Mouse (Mus musculus) limb, embryonic 10.5 days (tissue): ENCODE measurements around the gene Cmtm8. TPM values are rescaled to one million over a fixed set of nuclear protein-coding genes. Genes with fewer than 3 reads are reported as not detected.

Source experiments
- DNase-seq: peaks from one replicate; pipeline ENCODE4 v3.0.0-alpha.2; 2017; ENCODE audit warnings: low spot score
- H3K27ac ChIP-seq: fragments of 300-500 bp; sonication (generic); 2 replicates; pipeline ENCODE4 v1.5.1; 2016; ENCODE audit warnings: mild to moderate bottlenecking
- H3K27me3 ChIP-seq: fragments of 300-500 bp; sonication (generic); 2 replicates; pipeline ENCODE4 v1.6.1; 2016; ENCODE audit warnings: low read depth, mild to moderate bottlenecking; ENCODE audit not compliant: poor library complexity, severe bottlenecking
- H3K36me3 ChIP-seq: fragments of 300-500 bp; sonication (generic); 2 replicates; pipeline ENCODE4 v1.6.1; 2016; ENCODE audit warnings: mild to moderate bottlenecking, moderate library complexity
- H3K4me1 ChIP-seq: fragments of 300-500 bp; sonication (generic); 2 replicates; pipeline ENCODE4 v1.6.1; 2016
- H3K4me3 ChIP-seq: fragments of 300-500 bp; sonication (generic); 2 replicates; pipeline ENCODE4 v1.5.1; 2016; ENCODE audit warnings: mild to moderate bottlenecking, moderate library complexity
- H3K9me3 ChIP-seq: fragments of 300-500 bp; sonication (generic); replicated peaks from 2 replicates; pipeline ENCODE4 v1.6.1; 2016; ENCODE audit warnings: mild to moderate bottlenecking
- WGBS: fragments of 180-500 bp; shearing (Covaris S2); methylation state at CpG from one replicate; pipeline ENCODE4 v1.1.7; 2016; 5-methylcytosine and 5-hydroxymethylcytosine counted together
- polyA plus RNA-seq: library from polyadenylated mRNA; unstranded; fragments of >200 nt; fragmentation: Nextera tagmentation; extraction: Ambion mirVana; gene quantifications from 2 replicates; pipeline ENCODE4 v1.2.1, GENCODE M21; 2016

Cmtm8 gene
- 13.9 and 14.4 TPM in 2 replicates for polyA plus RNA-seq

DNA sequence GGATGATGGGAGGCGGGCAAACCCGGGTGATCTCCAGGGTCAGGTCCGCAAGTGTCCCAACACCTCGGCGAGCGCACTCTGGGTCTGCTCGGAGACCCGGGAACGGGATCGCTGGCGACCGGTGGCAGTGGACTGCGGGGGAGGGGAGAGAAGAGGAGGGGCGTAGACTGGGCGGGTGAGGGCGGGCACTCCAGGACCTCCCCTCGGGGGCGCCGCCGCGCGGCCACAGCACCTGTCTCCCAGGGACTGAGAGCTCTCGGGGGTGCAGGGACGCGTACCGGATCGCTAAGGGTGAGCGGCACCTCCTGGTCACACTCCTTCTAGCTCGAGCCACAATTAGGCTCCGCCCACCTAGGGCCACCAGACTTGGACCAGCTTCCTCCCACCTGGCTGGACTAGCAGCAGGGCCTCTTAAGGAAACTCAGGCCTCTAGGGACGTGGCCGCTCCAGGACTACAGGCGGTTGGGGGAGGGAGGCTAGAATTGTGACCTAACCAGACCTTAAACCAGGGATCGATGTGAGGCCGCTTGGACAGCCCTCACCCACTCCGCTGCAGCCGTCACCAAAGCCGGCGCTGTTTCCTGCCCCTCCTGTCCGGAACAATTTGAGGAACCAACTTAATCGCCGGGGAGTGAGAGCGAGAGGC lies at the start of gene Cmtm8:
Gene Cmtm8 (minus strand): TSS at position 140 of the 646 bp plus-strand sequence.
- H3K4me1 ChIP-seq, result peaks cover 24% of the 10 kb centered on the region
- under 1% methylated on average over 35 of the region's 43 CpGs for WGBS
- H3K4me3 ChIP-seq, result peak within 1 kb of the TSS; percentile 64
- peaks cover 39% of the 10 kb centered on the region for H3K27me3 ChIP-seq
- no peaks in the 10 kb centered on the region for H3K9me3 ChIP-seq
- H3K36me3 ChIP-seq, result no peaks in the 10 kb centered on the region
- H3K27ac ChIP-seq, result peak within 1 kb of the TSS; percentile 78
- peak; percentile 82 for DNase-seq

DNA sequence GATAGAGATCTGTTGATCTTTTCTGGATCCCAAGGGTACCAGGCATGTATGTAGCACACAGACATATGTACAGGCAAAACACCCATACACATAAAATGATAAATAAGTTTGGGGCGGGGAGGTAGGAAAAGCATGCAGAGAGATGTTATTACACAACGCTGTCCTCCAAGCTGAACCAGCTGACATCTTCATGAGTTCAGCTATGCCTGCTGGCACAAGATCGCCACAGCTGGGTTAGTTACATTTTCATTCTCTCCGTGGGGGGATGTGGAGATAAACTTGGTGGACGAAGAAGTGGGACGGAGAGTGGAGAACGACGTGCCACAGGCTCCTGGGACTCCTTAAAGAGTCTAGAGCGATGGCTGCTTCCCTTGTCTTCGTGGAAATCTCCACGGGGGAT lies 49.0 kb upstream of the Cmtm8 start:
- Histone ChIP-seq H3K4me1 (no peaks in the 10 kb centered on the region), H3K27ac (no peak overlapping the region), H3K9me3 (no peaks in the 10 kb centered on the region), H3K36me3 (no peaks in the 10 kb centered on the region), H3K4me3 (no peak overlapping the region), H3K27me3 (no peaks in the 10 kb centered on the region)
- 92% methylated on average over 11 of the region's 11 CpGs for WGBS
- DNase-seq, result no peak

DNA sequence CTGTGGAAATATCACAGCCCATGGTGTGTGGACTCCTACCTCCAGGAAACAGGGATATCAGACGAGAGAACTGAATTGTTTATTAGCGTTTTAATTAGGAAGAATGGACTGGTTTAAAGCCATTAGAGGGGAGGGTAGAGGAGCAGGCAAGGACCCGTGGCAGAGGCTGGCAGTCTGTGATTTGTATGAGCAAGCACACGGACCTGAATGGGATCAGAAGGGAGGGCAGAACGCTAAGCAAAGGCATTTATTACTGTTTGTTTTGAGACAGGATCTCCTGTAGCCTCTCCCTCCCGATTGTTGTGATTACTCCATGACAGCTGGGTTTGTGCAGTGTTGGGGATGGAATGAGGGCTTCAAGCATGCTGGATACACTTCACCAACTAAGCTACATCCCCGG lies 46.4 kb upstream of the Cmtm8 start:
- no peak overlapping the region for H3K27ac ChIP-seq
- no peak for DNase-seq
- no peaks in the 10 kb centered on the region for H3K4me1 ChIP-seq
- 49% methylated on average over 7 of the region's 7 CpGs for WGBS
- no peaks in the 10 kb centered on the region for H3K9me3 ChIP-seq
- no peaks in the 10 kb centered on the region for H3K36me3 ChIP-seq
- H3K4me3 ChIP-seq, result no peak overlapping the region
- no peaks in the 10 kb centered on the region for H3K27me3 ChIP-seq

DNA sequence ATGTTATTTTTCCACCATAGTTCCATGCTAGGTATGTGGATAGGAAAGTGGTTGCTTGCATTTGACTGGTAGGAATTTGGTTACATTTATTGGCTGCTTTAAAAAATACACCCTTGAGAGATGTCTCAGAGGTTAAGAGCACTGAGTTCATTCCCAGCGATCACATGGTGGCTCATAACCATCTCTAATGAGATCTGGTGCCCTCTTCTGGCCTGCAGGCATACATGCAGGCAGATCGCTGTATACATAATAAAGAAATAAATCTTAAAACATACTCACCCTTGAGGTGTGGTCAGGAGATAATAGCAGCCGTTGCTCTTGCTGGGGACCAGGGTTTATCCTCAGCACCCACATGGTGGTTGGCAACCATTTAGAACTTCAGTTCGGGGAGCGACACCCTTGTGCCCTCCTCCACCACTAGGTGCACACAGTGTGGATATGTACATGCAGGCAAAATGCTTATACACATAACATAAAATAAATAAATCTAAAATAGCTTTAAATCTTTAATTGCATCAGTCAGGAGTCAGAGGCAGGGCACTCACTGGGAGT lies 45.0 kb upstream of the Cmtm8 start:
- no peak overlapping the region for H3K27ac ChIP-seq
- no peak overlapping the region for H3K4me3 ChIP-seq
- H3K9me3 ChIP-seq, result no peaks in the 10 kb centered on the region
- DNase-seq, result no peak
- no peaks in the 10 kb centered on the region for H3K36me3 ChIP-seq
- H3K4me1 ChIP-seq, result no peaks in the 10 kb centered on the region
- WGBS, result 90% methylated on average over 5 of the region's 5 CpGs
- no peaks in the 10 kb centered on the region for H3K27me3 ChIP-seq

DNA sequence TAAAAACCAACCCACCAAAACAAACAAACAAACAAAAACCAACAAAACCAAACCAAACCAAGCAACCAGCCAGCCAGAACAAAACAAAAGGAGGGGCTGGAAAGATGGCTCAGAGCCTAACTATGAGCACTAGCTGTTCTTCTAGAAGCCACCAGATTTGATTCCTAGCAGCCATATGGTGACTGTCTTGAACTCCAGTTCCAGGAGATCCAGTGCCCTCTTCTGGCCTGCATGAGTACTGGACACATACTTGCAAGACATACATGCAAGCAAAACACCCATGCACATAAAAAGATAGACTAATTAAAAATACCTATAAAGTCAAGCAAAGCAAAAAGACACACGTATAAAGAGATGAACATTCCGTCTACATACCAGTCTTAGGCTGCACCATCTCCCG lies 43.7 kb upstream of the Cmtm8 start:
- no peaks in the 10 kb centered on the region for H3K9me3 ChIP-seq
- H3K36me3 ChIP-seq, result no peaks in the 10 kb centered on the region
- no peak overlapping the region for H3K27ac ChIP-seq
- no peak overlapping the region for H3K4me3 ChIP-seq
- no peaks in the 10 kb centered on the region for H3K4me1 ChIP-seq
- 93% methylated on average over 3 of the region's 3 CpGs for WGBS
- no peak for DNase-seq
- H3K27me3 ChIP-seq, result no peaks in the 10 kb centered on the region

DNA sequence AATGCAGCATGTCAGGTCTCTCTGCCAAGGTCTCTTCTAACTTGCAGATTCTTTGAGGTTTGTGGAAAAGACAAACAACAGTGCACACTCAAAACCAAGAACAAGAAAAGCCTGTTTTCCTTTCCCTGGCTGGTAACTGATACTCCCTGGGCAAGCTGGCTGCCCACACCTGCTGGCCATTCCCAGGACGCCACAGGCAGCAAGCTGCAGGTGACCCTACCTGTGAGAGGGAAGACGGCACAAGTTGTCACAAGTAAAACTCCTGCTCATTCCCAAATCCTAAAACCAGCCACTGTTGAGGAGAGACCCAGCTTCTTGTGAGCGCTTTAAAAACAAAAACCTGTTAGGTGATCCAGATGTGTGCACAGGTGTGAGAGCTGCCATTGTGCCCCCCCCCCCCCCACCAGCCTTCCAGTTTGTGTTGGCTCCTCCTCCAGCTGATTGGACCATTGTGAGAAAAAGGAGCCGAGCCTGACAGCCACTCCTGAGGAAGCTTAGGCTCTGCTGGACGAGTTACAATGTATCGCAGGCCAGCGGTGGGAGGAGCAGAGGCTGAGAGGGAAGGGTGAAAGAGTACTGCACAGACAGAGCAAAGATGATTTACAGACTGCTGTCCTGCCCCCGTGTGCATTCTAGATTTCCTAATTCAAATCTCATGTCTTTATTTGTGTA lies 42.2 kb upstream of the Cmtm8 start:
- Histone ChIP-seq H3K4me1 (no peaks in the 10 kb centered on the region), H3K4me3 (no peak overlapping the region), H3K36me3 (no peaks in the 10 kb centered on the region), H3K27me3 (no peaks in the 10 kb centered on the region), H3K27ac (no peak overlapping the region), H3K9me3 (no peaks in the 10 kb centered on the region)
- 50% methylated on average over 8 of the region's 8 CpGs for WGBS
- no peak for DNase-seq

DNA sequence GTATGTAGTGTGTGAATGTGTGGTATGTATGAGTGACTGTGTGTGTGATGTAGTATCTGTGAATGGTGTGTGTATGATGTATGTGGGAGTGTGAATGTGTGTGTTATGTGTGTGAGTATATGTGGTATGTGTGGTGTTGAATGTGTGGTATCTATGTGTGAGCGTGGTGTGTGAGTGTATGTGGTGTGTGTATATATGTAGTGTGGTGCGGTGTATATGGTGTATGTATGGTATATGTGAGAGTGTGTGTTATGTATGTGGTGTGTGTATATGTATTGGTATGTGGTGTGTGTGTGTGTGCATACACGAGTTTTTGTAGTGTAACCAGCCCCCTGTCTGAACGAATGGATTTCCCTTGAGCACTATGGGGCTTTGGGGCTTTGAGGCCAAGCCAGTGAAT lies 41.6 kb upstream of the Cmtm8 start:
- no peaks in the 10 kb centered on the region for H3K36me3 ChIP-seq
- no peaks in the 10 kb centered on the region for H3K9me3 ChIP-seq
- DNase-seq, result no peak
- H3K4me1 ChIP-seq, result no peaks in the 10 kb centered on the region
- H3K4me3 ChIP-seq, result no peak overlapping the region
- H3K27me3 ChIP-seq, result no peaks in the 10 kb centered on the region
- no peak overlapping the region for H3K27ac ChIP-seq
- 85% methylated on average over 4 of the region's 4 CpGs for WGBS

DNA sequence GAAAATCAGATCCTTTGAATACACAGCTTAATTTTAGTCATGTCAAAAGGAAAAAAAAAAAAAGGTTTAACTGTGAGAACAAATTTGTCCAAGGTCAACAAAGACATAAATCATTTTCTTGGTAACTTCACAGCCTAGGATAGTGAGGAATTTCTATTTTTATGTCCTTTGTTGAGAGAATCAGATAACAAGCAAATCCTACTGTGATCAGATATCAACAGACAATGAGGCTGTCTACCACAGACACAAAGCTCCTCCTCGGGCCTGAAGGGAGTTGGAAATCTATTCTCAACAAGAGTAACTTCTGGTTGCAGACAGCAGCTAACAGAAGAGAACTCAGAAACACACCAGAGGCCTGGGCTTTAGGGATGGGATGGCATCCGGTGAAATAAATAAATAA lies 38.0 kb upstream of the Cmtm8 start:
- Histone ChIP-seq H3K4me1 (no peaks in the 10 kb centered on the region), H3K27ac (no peak overlapping the region), H3K36me3 (no peaks in the 10 kb centered on the region), H3K9me3 (no peaks in the 10 kb centered on the region), H3K27me3 (no peaks in the 10 kb centered on the region), H3K4me3 (no peak overlapping the region)
- WGBS, result 94% methylated on average over 2 of the region's 2 CpGs
- no peak for DNase-seq

DNA sequence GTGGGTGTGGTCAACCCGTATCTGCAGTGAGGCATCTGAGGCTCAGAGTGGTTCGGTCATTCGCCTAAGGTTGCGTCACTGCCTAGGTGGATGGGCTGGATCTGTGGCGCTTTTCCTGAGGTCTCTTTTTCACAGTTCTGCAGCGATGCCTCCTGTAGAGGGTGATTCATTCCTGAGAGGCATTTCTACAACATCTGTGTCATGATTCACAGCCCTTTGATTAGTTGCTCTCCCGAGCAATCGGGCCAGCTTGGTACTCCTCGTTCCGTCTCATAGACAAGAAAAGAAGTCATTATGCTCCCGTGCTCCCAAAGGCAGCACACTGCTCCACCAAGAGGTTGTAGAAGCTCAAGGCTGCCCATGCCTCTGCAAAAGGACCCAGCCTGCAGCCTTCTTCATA lies 11.4 kb upstream of the Cmtm8 start:
- Histone ChIP-seq H3K4me3 (no peak overlapping the region), H3K27me3 (no peaks in the 10 kb centered on the region), H3K4me1 (peaks cover 4% of the 10 kb centered on the region; the same call in 1 of the 2 replicates), H3K9me3 (no peaks in the 10 kb centered on the region), H3K27ac (no peak overlapping the region), H3K36me3 (no peaks in the 10 kb centered on the region)
- 68% methylated on average over 11 of the region's 11 CpGs for WGBS
- DNase-seq, result no peak

DNA sequence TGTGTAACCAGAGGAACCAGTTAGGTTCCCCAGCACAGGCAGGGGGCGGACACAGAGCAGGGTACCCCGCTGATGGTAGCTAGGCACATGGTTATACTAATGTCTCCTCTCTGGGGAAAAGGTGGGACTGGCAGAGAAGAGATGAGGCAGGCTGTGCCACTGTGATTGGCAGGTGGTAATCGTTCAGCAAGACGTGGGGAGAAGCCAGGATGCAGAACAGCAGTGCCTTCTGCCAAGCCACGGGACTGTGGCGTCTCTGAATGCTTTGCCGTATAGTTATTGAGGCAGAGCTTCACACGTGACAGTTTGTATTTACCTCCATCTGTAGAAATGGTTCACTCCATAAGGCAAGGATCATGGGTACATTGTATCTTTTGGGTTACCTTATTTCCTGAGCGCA lies 10.7 kb upstream of the Cmtm8 start:
- peaks cover 4% of the 10 kb centered on the region; the same call in 1 of the 2 replicates for H3K4me1 ChIP-seq
- H3K36me3 ChIP-seq, result no peaks in the 10 kb centered on the region
- no peak overlapping the region for H3K4me3 ChIP-seq
- WGBS, result 76% methylated on average over 9 of the region's 9 CpGs
- no peaks in the 10 kb centered on the region for H3K9me3 ChIP-seq
- no peaks in the 10 kb centered on the region for H3K27me3 ChIP-seq
- no peak overlapping the region for H3K27ac ChIP-seq
- no peak for DNase-seq

DNA sequence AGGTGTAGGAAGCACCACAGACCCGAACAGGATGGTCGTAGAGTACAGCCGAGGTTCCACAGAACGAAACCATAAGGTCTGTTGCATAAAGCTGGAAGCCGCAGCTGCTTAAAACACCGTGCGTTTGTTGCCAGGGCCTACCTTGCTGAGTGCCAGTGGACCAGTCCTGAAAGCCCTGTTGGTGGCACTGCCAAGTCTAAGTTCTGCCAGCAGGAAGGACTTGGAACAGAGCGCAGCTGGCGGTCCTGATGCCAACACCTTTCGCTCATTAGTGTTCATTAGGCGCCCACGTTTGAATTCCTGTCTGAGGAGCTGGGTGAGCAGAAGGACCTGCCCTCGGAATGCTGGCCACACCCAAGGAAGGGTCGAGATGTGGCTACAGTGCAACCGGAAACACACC lies 9.4 kb upstream of the Cmtm8 start:
- no peaks in the 10 kb centered on the region for H3K27me3 ChIP-seq

DNA sequence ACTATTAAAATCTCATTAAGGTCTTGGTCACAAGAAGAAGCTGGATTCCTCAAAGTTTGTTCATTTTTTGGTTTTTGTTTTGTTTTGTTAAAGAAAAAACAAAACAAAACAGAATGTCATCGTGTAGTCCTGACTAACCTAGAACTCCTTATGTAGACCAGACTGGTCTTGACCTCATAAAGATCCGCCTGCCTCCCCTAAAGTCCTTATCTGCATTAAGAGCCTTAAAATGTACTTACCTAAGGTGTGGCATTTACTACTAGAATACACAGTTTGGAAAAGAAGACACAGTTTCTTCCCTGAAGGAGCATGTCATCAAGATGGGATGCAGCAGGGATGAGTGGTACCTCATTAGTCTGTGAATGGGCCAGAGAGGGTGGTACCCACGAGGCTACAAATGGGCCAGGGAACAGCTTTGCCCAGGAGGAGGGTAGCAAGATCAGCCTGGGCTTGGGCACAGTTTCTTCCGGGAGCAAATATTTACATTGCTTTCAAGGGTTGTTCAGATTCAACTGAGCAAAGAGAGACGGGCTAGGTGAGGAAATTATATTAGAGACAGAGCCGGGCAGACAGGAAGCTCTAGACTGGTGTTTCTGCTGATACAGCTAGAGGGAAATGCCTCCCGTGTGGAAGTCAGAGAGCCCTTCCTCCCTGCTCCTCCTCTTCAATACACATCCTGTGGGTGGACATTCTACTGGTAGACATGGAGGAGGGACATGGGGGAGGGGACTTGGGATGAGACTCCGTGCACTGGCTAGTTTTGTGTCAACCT lies 7.6 kb upstream of the Cmtm8 start:
- 83% methylated on average over 8 of the region's 8 CpGs for WGBS
- DNase-seq, result no peak
- Histone ChIP-seq H3K36me3 (no peaks in the 10 kb centered on the region), H3K4me3 (no peak overlapping the region), H3K9me3 (no peaks in the 10 kb centered on the region), H3K4me1 (peaks cover 4% of the 10 kb centered on the region; the same call in 1 of the 2 replicates), H3K27ac (no peak overlapping the region), H3K27me3 (no peaks in the 10 kb centered on the region)

More for the DNA sequence above, 9.4 kb upstream of the Cmtm8 start:
- Histone ChIP-seq H3K4me3 (no peak overlapping the region), H3K36me3 (no peaks in the 10 kb centered on the region), H3K27ac (no peak overlapping the region), H3K9me3 (no peaks in the 10 kb centered on the region), H3K4me1 (peaks cover 4% of the 10 kb centered on the region; the same call in 1 of the 2 replicates)
- no peak for DNase-seq
- 89% methylated on average over 15 of the region's 15 CpGs for WGBS

DNA sequence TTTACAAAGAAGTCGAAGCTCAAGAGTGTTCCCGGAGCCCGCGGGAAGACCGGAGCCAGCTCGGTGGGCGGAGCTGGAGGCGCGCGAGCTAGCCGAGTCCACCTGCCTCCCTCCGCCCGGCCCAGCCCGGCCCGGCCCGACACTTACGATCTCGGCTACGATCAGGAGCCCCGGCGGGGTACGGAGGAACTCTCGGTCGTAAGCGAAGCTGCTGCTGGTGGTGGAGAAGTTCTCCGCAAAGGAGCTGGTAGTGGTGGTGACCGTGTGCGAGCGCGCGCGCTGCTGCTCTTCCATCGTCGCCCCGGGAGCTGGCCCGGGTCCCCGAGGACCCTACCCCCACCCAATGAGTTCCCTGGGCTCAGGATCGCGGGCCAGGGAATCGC lies 331 bp downstream of the Cmtm8 start:
- peaks cover 39% of the 10 kb centered on the region for H3K27me3 ChIP-seq
- peaks cover 24% of the 10 kb centered on the region for H3K4me1 ChIP-seq
- peak overlapping the region; percentile 64 for H3K4me3 ChIP-seq
- H3K27ac ChIP-seq, result peak overlapping the region; percentile 78
- no peaks in the 10 kb centered on the region for H3K9me3 ChIP-seq
- DNase-seq, result peak; percentile 71
- under 1% methylated on average over 40 of the region's 40 CpGs for WGBS
- H3K36me3 ChIP-seq, result no peaks in the 10 kb centered on the region
